Mouse (Mus musculus) forebrain, postnatal 0 days (tissue): ENCODE measurements around the gene Tmed3. TPM values are rescaled to one million over a fixed set of nuclear protein-coding genes. Genes with fewer than 3 reads are reported as not detected.
A peak's percentile ranks its signal among the peaks of the same experiment; 100 is the strongest.

ENCODE experiments used
- ATAC-seq: fragments of 200-750 bp; cut with Nextera tagmentation; 2 replicates; pipeline ENCODE4 v1.8.0; 2017; ENCODE audit warnings: mild to moderate bottlenecking, moderate library complexity
- DNase-seq: peaks from one replicate; pipeline ENCODE4 v3.0.0-alpha.2; 2015
- H3K27ac ChIP-seq: fragments of 300-500 bp; sonication (generic); 2 replicates; pipeline ENCODE4 v1.5.1; 2014; ENCODE audit warnings: low read depth, mild to moderate bottlenecking, antibody characterized with exemption, low read length, moderate library complexity, mixed read lengths
- H3K27me3 ChIP-seq: fragments of 300-500 bp; sonication (generic); 2 replicates; pipeline ENCODE4 v1.6.1; 2014; ENCODE audit warnings: mild to moderate bottlenecking, low read length, mixed read lengths; ENCODE audit not compliant: insufficient read depth
- H3K36me3 ChIP-seq: fragments of 300-500 bp; sonication (generic); 2 replicates; pipeline ENCODE4 v1.6.1; 2014; ENCODE audit warnings: mild to moderate bottlenecking, moderate library complexity; ENCODE audit not compliant: insufficient read depth
- H3K4me1 ChIP-seq: fragments of 300-500 bp; sonication (generic); 2 replicates; pipeline ENCODE4 v1.6.1; 2014; ENCODE audit warnings: antibody characterized with exemption; ENCODE audit not compliant: insufficient read depth
- H3K4me2 ChIP-seq: fragments of 300-500 bp; sonication (generic); 2 replicates; pipeline ENCODE4 v1.6.1; 2014; ENCODE audit warnings: low read depth, mild to moderate bottlenecking, moderate library complexity
- H3K4me3 ChIP-seq: fragments of 300-500 bp; sonication (generic); 2 replicates; pipeline ENCODE4 v1.5.1; 2014; ENCODE audit warnings: low read depth, low read length, mixed read lengths
- H3K9ac ChIP-seq: fragments of 300-500 bp; sonication (generic); 2 replicates; pipeline ENCODE4 v1.6.1; 2014; ENCODE audit warnings: mild to moderate bottlenecking
- H3K9me3 ChIP-seq: fragments of 300-500 bp; sonication (generic); 2 replicates; pipeline ENCODE4 v1.6.1; 2016; ENCODE audit warnings: low read length
- CTCF ChIP-seq: sonication (generic); IDR thresholded peaks from 2 replicates; pipeline ENCODE4 v1.5.1; 2016; ENCODE audit warnings: antibody characterized with exemption, control low read depth, low read depth
- WGBS: fragments of 180-500 bp; shearing (Covaris S2); extraction: QIAGEN DNeasy Blood & Tissue Kit; methylation state at CpG from one replicate; pipeline ENCODE4 v1.1.7; 2014; 5-methylcytosine and 5-hydroxymethylcytosine counted together
- polyA plus RNA-seq: library from polyadenylated mRNA; unstranded; fragments of >200 nt; fragmentation: Nextera tagmentation; extraction: Ambion mirVana; gene quantifications from 2 replicates; pipeline ENCODE4 v1.2.1, GENCODE M21; 2015
- total RNA-seq: library from RNA; depleted of rRNA; stranded (reverse); fragments of >200 nt; gene quantifications from 2 replicates; pipeline ENCODE4 v1.2.3, GENCODE M21; 2014; rRNA removed

Gene Tmed3
- total and polyA plus RNA-seq, 2 experiments from 2014 or later = 55.5 to 57.2 TPM

DNA sequence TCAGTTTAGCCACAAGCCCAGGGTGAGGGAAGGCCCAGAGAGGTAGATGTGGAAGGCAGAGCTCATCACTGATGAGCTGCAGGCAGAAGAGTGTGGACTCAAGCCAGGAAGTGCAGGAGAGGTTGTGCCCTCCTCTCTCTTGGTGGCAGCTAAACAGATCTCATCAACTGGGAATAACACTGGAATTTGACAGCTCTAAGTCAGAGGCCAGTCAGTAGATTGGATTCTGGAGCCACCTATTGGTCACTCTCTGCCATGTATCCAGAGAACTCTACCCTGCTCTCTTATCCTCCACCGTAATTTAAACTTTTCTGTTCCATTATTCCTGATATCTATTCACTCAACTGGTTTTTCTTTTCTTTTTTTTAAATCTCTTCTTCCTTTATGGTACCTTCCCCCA, 25.9 kb downstream of the Tmed3 start:
- WGBS = 43% methylated on average over 1 of the region's 1 CpGs
- ATAC-seq (peak; percentile 52; the same call in 1 of the 2 replicates), DNase-seq (peak; percentile 30)
- Histone ChIP-seq H3K9ac (no peak overlapping the region), H3K4me3 (no peak overlapping the region), H3K9me3 (no peaks in the 10 kb centered on the region), H3K27ac (no peak overlapping the region), H3K4me1 (no peaks in the 10 kb centered on the region), H3K36me3 (no peaks in the 10 kb centered on the region), H3K4me2 (no peak overlapping the region), H3K27me3 (no peaks in the 10 kb centered on the region)
- peak; percentile 65 for TF ChIP-seq CTCF

DNA sequence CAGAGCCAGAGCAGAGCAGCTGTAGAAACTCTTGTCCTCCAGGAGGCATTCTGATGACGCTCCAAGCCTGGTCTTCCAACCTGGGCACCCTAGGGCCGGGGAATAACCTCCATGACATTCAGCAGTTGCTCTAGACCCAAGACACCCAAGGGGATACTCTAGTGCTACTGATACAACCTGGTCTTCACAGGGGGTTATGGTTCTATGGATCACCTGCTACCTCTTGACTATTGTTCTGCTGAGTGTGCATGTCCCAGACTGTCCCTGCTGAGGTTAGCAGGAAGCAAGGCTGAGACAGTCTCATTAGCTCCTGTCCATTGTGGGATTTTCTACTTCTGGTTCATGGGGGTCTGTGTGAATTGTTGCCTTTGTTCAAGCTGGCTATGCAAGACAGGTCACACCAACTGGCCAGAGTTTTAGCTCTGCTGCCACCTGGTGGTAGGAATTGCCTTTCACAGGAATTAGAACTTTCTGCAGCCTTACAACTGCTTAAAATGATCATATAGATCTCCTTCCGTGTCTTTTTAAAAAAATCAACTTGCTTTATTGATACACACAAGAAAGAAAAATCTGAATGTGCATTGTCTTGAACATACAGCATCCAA, 30.8 kb downstream of the Tmed3 start:
- peak; percentile 78 for ATAC-seq
- H3K27ac ChIP-seq = no peak overlapping the region
- H3K4me3 ChIP-seq = no peak overlapping the region
- no peaks in the 10 kb centered on the region for H3K27me3 ChIP-seq
- 54% methylated on average over 3 of the region's 3 CpGs for WGBS
- peak; percentile 89 for DNase-seq
- no peak overlapping the region for H3K4me2 ChIP-seq
- H3K9ac ChIP-seq = no peak overlapping the region
- no peaks in the 10 kb centered on the region for H3K4me1 ChIP-seq
- H3K36me3 ChIP-seq = no peaks in the 10 kb centered on the region
- H3K9me3 ChIP-seq = no peaks in the 10 kb centered on the region
- peak; percentile 90 for TF ChIP-seq CTCF

DNA sequence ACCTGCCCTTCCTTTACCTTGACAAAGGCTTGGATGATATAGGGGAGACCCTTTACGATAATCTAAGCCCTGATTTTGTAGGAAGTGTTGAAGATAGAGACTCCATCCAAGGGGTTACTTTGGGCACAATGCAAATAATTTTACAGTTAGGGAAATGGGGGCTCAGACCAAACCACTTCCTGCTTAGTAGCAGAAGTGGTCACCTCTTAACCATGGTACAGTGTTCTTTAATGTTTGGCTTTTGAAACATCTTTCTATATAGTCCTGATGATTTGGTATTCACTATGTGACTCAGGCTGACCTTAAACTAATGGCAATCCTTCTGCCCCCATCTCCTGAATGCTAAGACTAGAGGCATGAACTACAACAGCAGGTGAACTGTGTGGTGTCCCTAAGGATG, 31.5 kb downstream of the Tmed3 start:
- H3K9ac ChIP-seq = no peak overlapping the region
- H3K4me2 ChIP-seq = no peak overlapping the region
- H3K9me3 ChIP-seq = no peaks in the 10 kb centered on the region
- TF ChIP-seq CTCF = no peak
- no peaks in the 10 kb centered on the region for H3K4me1 ChIP-seq
- ATAC-seq = no peak
- H3K4me3 ChIP-seq = no peak overlapping the region
- no peaks in the 10 kb centered on the region for H3K36me3 ChIP-seq
- H3K27me3 ChIP-seq = no peaks in the 10 kb centered on the region
- WGBS = 91% methylated on average over 1 of the region's 1 CpGs
- H3K27ac ChIP-seq = no peak overlapping the region
- no peak for DNase-seq

DNA sequence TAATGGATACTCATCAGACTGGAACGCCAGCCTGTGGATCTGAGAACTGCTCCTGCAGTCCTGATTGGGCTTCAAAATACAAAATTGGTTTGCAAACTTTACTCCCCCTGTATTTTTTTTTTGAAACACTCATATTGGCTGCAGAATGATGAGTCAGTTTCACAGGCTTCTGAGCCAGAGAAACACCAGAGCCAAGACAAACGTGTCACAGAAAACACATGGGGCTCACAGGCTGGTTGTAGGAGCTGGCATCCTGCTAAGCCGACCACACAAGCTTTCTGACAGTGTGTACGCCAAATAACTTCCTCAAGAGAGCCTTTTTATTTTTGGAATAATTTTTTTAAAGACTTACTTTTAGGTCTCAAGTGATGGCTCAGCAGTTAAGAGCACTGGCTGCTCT, 35.0 kb downstream of the Tmed3 start:
- DNase-seq (peak; percentile 74), ATAC-seq (peak; percentile 88)
- Histone ChIP-seq H3K27me3 (no peaks in the 10 kb centered on the region), H3K36me3 (no peaks in the 10 kb centered on the region), H3K4me2 (no peak overlapping the region), H3K4me1 (no peaks in the 10 kb centered on the region), H3K9ac (no peak overlapping the region), H3K27ac (no peak overlapping the region), H3K9me3 (no peaks in the 10 kb centered on the region), H3K4me3 (no peak overlapping the region)
- 64% methylated on average over 4 of the region's 4 CpGs for WGBS
- no peak for TF ChIP-seq CTCF

DNA sequence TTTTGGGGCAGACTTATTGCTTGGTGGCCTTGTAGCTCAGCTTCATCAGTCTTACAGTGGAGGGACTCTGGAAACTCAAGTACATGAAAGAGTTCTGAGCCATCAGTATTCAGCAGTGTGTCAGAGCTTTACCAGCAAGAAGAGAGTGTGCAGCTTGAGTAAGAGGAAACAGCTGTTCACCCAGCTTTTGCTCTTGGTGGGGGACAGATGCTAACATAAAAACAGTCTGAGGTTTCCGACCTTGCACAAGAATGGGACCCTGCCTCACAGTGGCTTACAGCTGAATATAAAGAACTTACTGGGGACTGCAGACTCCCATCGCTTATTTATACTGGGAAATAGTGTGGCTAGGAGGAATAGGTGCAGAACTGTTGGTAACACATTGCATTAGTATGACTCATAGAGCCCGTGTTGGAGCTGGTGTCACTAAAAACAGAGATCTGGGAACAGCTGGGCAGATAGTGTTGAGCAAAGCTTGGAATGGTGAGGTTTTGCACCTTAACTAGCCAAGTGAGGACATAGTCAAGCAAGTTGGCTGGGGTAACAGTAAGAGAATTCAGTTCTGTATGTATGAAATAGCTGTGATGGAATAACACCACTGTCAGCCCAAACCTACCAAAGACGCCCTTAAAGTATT, 37.4 kb downstream of the Tmed3 start:
- Histone ChIP-seq H3K4me1 (no peaks in the 10 kb centered on the region), H3K36me3 (no peaks in the 10 kb centered on the region), H3K27ac (no peak overlapping the region), H3K27me3 (no peaks in the 10 kb centered on the region), H3K4me2 (no peak overlapping the region), H3K9me3 (no peaks in the 10 kb centered on the region), H3K4me3 (no peak overlapping the region), H3K9ac (no peak overlapping the region)
- WGBS = 81% methylated on average over 4 of the region's 4 CpGs
- DNase-seq = no peak
- no peak for TF ChIP-seq CTCF
- ATAC-seq = peak; percentile 36; the same call in 1 of the 2 replicates

GRCm38 (mm10) chr9:89650913-89651312, 54.0 kb downstream of the Tmed3 start:
- TF ChIP-seq CTCF = no peak
- Histone ChIP-seq H3K27ac (no peak overlapping the region), H3K27me3 (no peaks in the 10 kb centered on the region), H3K9me3 (no peaks in the 10 kb centered on the region), H3K9ac (no peak overlapping the region), H3K36me3 (no peaks in the 10 kb centered on the region), H3K4me3 (no peak overlapping the region), H3K4me2 (no peak overlapping the region), H3K4me1 (no peaks in the 10 kb centered on the region)
- 75% methylated on average over 6 of the region's 6 CpGs for WGBS
- ATAC-seq (no peak), DNase-seq (no peak)

Other genes starting within 250 kb of the Tmed3 start
- gene Minar1, start 81.9 kb downstream of the Tmed3 start, total RNA-seq = 9.2 and 10.1 TPM in 2 replicates
- gene Minar1, start 81.9 kb downstream of the Tmed3 start, polyA plus RNA-seq = 1.6 and 2.7 TPM in 2 replicates
- 1.5 and 4.1 TPM in 2 replicates for gene Ankrd34c, start 33.4 kb upstream of the Tmed3 start, total RNA-seq
- gene Ankrd34c, start 33.4 kb upstream of the Tmed3 start, polyA plus RNA-seq = 0.68 and 0.74 TPM in 2 replicates
- 25.5 and 33.2 TPM in 2 replicates for gene Rasgrf1, start 204.8 kb upstream of the Tmed3 start, total RNA-seq
- 15.3 and 19.3 TPM in 2 replicates for gene Rasgrf1, start 204.8 kb upstream of the Tmed3 start, polyA plus RNA-seq